Mouse (Mus musculus): ENCODE data around the gene Mastl.

DNA sequence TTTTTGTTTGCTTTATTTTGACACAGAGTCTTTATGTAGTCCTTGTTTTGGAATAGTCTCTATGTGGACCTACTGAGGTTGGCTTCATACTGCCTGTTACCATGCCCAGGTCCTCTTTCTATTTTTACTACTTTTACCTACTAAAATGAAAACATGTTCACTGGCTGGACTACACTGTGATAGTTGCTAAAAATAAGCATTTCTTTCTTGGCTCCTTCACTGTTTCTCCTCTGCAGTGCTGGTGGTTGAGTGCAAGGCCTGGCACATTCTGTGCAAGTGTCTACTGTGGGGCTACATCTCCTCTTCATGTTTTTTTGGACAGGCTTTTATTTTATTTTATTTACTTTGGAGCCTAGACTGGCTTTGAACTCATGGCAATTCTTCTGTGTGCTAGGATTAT lies 36.3 kb downstream of the Mastl start:
- TF ChIP-seq CTCF (IDR thresholded peaks at IDR 0.05; ENCODE audit: extremely low read depth, insufficient read depth, insufficient read length, insufficient replicate concordance) = no peak
- TF ChIP-seq POLR2A (IDR thresholded peaks at IDR 0.05; ENCODE audit: low read depth, low read length) = no peak
